Mouse (Mus musculus) testis, adult 2 months (tissue): ENCODE data around the gene Fxyd6.

ENCODE experiments used
- CTCF ChIP-seq: fragments of 200-500 bp; IDR thresholded peaks from 2 replicates; pipeline ENCODE4 v1.5.1; 2012; ENCODE audit warnings: low read depth, mild to moderate bottlenecking, inconsistent platforms, low read length, moderate library complexity; ENCODE audit not compliant: control insufficient read depth, insufficient read depth, insufficient replicate concordance
- POLR2A ChIP-seq: fragments of 200-500 bp; IDR thresholded peaks from 2 replicates; pipeline ENCODE4 v1.6.1; 2012; ENCODE audit warnings: low read depth, mild to moderate bottlenecking, inconsistent platforms, low read length, moderate library complexity; ENCODE audit not compliant: control insufficient read depth

GRCm38 (mm10) chr9:45389596-45389995 is 19.6 kb downstream of the Fxyd6 start:
- TF ChIP-seq CTCF: no peak
- no peak for TF ChIP-seq POLR2A
